ENCODE assay signal across 10 mouse cellular contexts in the genomic region with DNA sequence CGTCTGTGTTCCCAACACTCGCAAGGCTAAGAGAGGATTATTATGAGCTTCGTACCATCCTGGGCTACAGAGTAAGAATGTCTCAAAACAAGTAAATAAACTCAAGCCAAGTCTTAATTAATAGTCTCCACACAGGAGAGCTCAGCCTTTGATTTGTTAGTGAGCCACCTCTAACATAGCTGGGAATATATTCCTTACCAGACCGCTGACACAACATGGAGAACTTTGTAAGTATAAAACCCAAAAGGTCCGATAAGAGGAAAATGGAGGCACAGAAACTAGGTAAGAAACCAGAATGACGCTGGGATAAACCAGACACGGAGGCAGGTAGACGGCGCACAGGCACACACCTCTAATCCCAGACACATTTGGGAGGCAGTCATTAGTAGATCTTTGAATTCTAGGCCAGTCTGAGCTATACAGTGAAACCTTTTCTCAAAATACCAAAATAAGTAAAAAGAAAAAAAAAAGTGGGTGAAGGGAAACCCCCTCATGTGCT. TPM values are rescaled to one million over a fixed set of nuclear protein-coding genes. Genes with fewer than 3 reads are reported as not detected.
DNase-seq lines count a peak whose midpoint lies in the region; TF ChIP-seq lines count a peak whose summit lies in the region.
"Had no signal": no experiment of that assay in that cellular context is flagged by ENCODE, and none has a peak within 500 bp of the region (broad histone marks: within the 10 kb centered on the region; RNA-seq: fewer than 3 reads in every experiment).

No protein-coding gene starts in this region.

- no peaks in the 10 kb centered on the region for H3K27me3 ChIP-seq in heart, adult 2 months (ENCODE audit: control insufficient read depth, insufficient read depth, low read length)
- no peaks in the 10 kb centered on the region for H3K27me3 ChIP-seq in myocyte (ENCODE audit: control insufficient read depth, insufficient read depth, insufficient read length)

- DNase-seq in heart, adult 2 months, result no peak
- no peak for DNase-seq in heart, postnatal 25 days (ENCODE audit: low spot score)
- DNase-seq in lung, adult 2 months, result peak; percentile 17
- no peak for DNase-seq in lung, postnatal 4 days
- DNase-seq in B cell, adult 2 months, result no peak
- no peak for DNase-seq in cerebellum, adult 8-10 months
- DNase-seq: adrenal gland, postnatal 25 days; embryo, embryonic 11 days had no signal

- no peak for TF ChIP-seq CTCF in heart, adult 2 months (IDR thresholded peaks at IDR 0.05)
- no peak for TF ChIP-seq CTCF in lung, adult 2 months (IDR thresholded peaks at IDR 0.05; ENCODE audit: insufficient read depth, low read length)
- no peak for TF ChIP-seq CTCF in cortical plate, adult 2 months (IDR thresholded peaks at IDR 0.05; ENCODE audit: extremely low read depth, insufficient read depth, low read length)

- 0 out of 2 replicates have a peak, but pooled peaks cover 5% of the 10 kb centered on the region for H3K79me2 ChIP-seq in heart, adult 2 months (replicated peaks; ENCODE audit: control insufficient read depth, insufficient read depth, low read length)
- peaks cover 90% of the 10 kb centered on the region for H3K79me2 ChIP-seq in myocyte (ENCODE audit: control insufficient read depth, insufficient read depth)

- TF ChIP-seq POLR2A in heart, adult 2 months (IDR thresholded peaks at IDR 0.05; ENCODE audit: insufficient read depth, low read depth, low read length), result no peak
- TF ChIP-seq POLR2A in lung, adult 2 months (IDR thresholded peaks at IDR 0.05; ENCODE audit: borderline replicate concordance, extremely low read depth, low read depth, low read length), result peak; percentile 74; the same call in 1 of the 2 replicates
- no peak for TF ChIP-seq POLR2A in cortical plate, adult 2 months (IDR thresholded peaks at IDR 0.05; ENCODE audit: extremely low read depth, insufficient read depth, low read length)
- no peak for TF ChIP-seq POLR2A in myocyte (IDR thresholded peaks at IDR 0.05; ENCODE audit: insufficient read length, low read depth)

- H3K27ac ChIP-seq in heart, adult 2 months, result peak overlapping the region; percentile 100
- 0 out of 2 replicates have a peak overlapping the region, but pooled peaks have one; percentile 85 for H3K27ac ChIP-seq in cortical plate, adult 2 months (ENCODE audit: insufficient read depth, low read length)

- 48% methylated on average over 9 of the region's 9 CpGs for WGBS in heart, adult 2 months
- 56% methylated on average over 9 of the region's 9 CpGs for WGBS in lung, adult 2 months

- H3K4me1 ChIP-seq in heart, adult 2 months (ENCODE audit: control insufficient read depth, insufficient read depth, low read length), result peaks cover 28% of the 10 kb centered on the region
- peaks cover 33% of the 10 kb centered on the region for H3K4me1 ChIP-seq in lung, adult 2 months (ENCODE audit: control insufficient read depth, insufficient read depth, low read length)
- peaks cover 5% of the 10 kb centered on the region for H3K4me1 ChIP-seq in cortical plate, adult 2 months (ENCODE audit: control insufficient read depth, insufficient read depth, low read length)

- peak overlapping the region; percentile 93 for H3ac ChIP-seq in myocyte (ENCODE audit: control insufficient read depth, insufficient read length)

- H3K9ac ChIP-seq in heart, adult 2 months (ENCODE audit: low read depth, low read length), result peak overlapping the region; percentile 75

- intact Hi-C loops in heart, adult 2 months (cut with DNase I), result no loop called here
- intact Hi-C loops in heart, postnatal 25 days (cut with DNase I), result loop anchor here (2.0 kb wide), 1 partner anchor 14 kb away; no protein-coding TSS in a partner anchor

- H3K36me3 ChIP-seq in heart, adult 2 months (ENCODE audit: control insufficient read depth, insufficient read depth, low read length), result peaks cover 45% of the 10 kb centered on the region
- H3K36me3 ChIP-seq in myocyte (ENCODE audit: control insufficient read depth, insufficient read depth), result peaks cover 13% of the 10 kb centered on the region

- TF ChIP-seq EP300 in heart, adult 2 months (IDR thresholded peaks at IDR 0.05; ENCODE audit: insufficient read depth, low read depth, low read length), result no peak

- H3K4me3 ChIP-seq in heart, adult 2 months, result peak overlapping the region; percentile 75
- H3K4me3 ChIP-seq in lung, adult 2 months (replicated peaks; ENCODE audit: extremely low read depth, low read depth, low read length), result peak overlapping the region; percentile 60
- H3K4me3 ChIP-seq in cortical plate, adult 2 months (ENCODE audit: insufficient read depth, low read length), result no peak overlapping the region
- peak overlapping the region; percentile 100 for H3K4me3 ChIP-seq in myocyte

- H3K4me2 ChIP-seq in myocyte (ENCODE audit: low read depth), result peak overlapping the region; percentile 87

TF ChIP-seq in myocyte, 11 proteins besides CTCF, POLR2A, EP300 and RAD21:
- TF ChIP-seq POLR2AphosphoS2 (IDR thresholded peaks at IDR 0.05; ENCODE audit: insufficient read length, low read depth) (peak; percentile 59), USF1 (IDR thresholded peaks at IDR 0.05; ENCODE audit: low read depth) (no peak)

RNA-seq across cellular contexts. Expression of a gene that starts 34.1 kb away (rescaled TPM):
- 1 to 10 TPM; 7.7 to 8.4 TPM for total RNA-seq in heart, adult 2 months (2021)
- 7.0 and 9.3 TPM in 2 replicates for polyA plus RNA-seq in heart, adult 2 months (2012; rRNA removed)
- 10 to 100 TPM in 1 of 2 experiments, 1 to 10 TPM in 1; 8.9 to 11.1 TPM for total RNA-seq in heart, postnatal 25 days (2021)
- 32.1 and 37.8 TPM in 2 replicates for polyA plus RNA-seq in lung, adult 2 months (2012; rRNA removed)
- 17.1 and 22.1 TPM in 2 replicates for polyA plus RNA-seq in cortical plate, adult 2 months (2012; rRNA removed)
- 22.3 TPM for polyA plus RNA-seq in myocyte (2012; fragmentation: generic; extraction: Trizol)

RNA-seq across cellular contexts. Expression of a gene that starts 36.7 kb away (rescaled TPM):
- total RNA-seq in heart, adult 2 months (2021), result 1 to 10 TPM; 2.8 TPM
- 7.9 and 8.2 TPM in 2 replicates for polyA plus RNA-seq in heart, adult 2 months (2012; rRNA removed)
- total RNA-seq in heart, postnatal 25 days (2021), result 1 to 10 TPM; 3.5 to 4.1 TPM
- polyA plus RNA-seq in lung, adult 2 months (2012; rRNA removed), result 24.5 and 26.0 TPM in 2 replicates
- 6.6 and 7.4 TPM in 2 replicates for polyA plus RNA-seq in cortical plate, adult 2 months (2012; rRNA removed)
- 5.2 TPM for polyA plus RNA-seq in myocyte (2012; fragmentation: generic; extraction: Trizol)

RNA-seq across cellular contexts. Expression of a gene that starts 53.0 kb away (rescaled TPM):
- total RNA-seq in heart, adult 2 months (2021), result under 1 TPM; 0.14 to 0.47 TPM
- polyA plus RNA-seq in heart, adult 2 months (2012; rRNA removed), result 0.25 and 0.67 TPM in 2 replicates
- under 1 TPM; 0.22 to 0.68 TPM for total RNA-seq in heart, postnatal 25 days (2021)
- polyA plus RNA-seq in lung, adult 2 months (2012; rRNA removed), result 1.1 and 1.2 TPM in 2 replicates
- 3.6 and 4.0 TPM in 2 replicates for polyA plus RNA-seq in cortical plate, adult 2 months (2012; rRNA removed)
- polyA plus RNA-seq in myocyte (2012; fragmentation: generic; extraction: Trizol), result 0.31 TPM
